Mouse (Mus musculus): ENCODE data around the gene Apba2. TPM values are rescaled to one million over a fixed set of nuclear protein-coding genes. Genes with fewer than 3 reads are reported as not detected.
A peak's percentile ranks its signal among the peaks of the same experiment; 100 is the strongest.

Apba2 gene
- polyA plus RNA-seq, 1 experiment from 2014 or later = 178 TPM

DNA sequence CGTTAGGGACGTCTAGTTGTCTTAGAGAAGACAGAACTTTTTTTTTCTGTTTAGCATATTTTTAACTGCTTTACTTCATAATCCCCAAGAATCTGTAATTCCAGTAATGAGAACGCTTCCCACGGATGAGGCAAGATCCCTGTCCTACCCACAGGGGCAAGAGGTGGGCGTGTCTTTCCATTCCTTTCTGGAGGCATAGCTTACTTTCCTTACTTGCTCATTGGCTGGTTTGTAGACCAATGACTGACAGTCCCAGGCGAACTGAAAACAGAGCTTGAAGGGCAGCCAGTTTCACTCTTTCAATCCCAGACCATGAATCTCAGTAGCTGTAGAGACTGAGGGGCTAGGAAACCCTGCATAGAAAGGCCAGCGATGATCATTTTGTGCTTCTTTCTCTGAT, 68.2 kb downstream of the Apba2 start:
- WGBS = 64% methylated on average over 7 of the region's 7 CpGs
- no peaks in the 10 kb centered on the region for H3K27me3 ChIP-seq (replicated peaks)
- no peak for ATAC-seq (ENCODE audit: low FRiP score)
- no peaks in the 10 kb centered on the region for H3K36me3 ChIP-seq
- peaks cover 30% of the 10 kb centered on the region for H3K4me1 ChIP-seq
- no peaks in the 10 kb centered on the region for H3K9me3 ChIP-seq (replicated peaks)
- no peak overlapping the region for H3K4me2 ChIP-seq
- H3K9ac ChIP-seq (replicated peaks) = no peak overlapping the region
- H3K27ac ChIP-seq (replicated peaks) = no peak overlapping the region
- H3K4me3 ChIP-seq (replicated peaks) = no peak overlapping the region

DNA sequence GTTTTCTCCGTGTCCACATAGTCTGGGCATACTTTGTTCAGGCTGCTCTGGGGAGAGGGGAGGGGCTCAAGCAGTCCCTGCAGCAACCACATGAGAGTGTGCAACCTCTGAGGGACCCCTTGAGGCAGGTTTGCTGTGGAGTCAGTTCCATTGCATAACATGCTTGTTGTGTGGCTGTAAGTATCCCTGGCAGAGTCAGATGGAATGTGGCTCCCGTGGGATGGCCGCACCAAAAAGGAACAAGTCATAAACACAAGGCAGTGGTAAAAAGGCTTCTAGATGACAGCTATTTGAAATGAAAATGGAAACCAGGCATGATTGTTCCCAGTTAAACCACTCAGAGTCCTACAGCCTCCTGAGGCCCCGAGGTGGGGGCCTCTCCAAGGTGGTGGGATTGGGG, 69.4 kb downstream of the Apba2 start:
- WGBS = 86% methylated on average over 4 of the region's 4 CpGs
- H3K9ac ChIP-seq (replicated peaks) = no peak overlapping the region
- H3K36me3 ChIP-seq = no peaks in the 10 kb centered on the region
- no peaks in the 10 kb centered on the region for H3K9me3 ChIP-seq (replicated peaks)
- H3K4me1 ChIP-seq = peaks cover 23% of the 10 kb centered on the region
- H3K27me3 ChIP-seq (replicated peaks) = no peaks in the 10 kb centered on the region
- ATAC-seq (ENCODE audit: low FRiP score) = no peak
- H3K4me2 ChIP-seq = no peak overlapping the region
- no peak overlapping the region for H3K27ac ChIP-seq (replicated peaks)
- H3K4me3 ChIP-seq (replicated peaks) = no peak overlapping the region

DNA sequence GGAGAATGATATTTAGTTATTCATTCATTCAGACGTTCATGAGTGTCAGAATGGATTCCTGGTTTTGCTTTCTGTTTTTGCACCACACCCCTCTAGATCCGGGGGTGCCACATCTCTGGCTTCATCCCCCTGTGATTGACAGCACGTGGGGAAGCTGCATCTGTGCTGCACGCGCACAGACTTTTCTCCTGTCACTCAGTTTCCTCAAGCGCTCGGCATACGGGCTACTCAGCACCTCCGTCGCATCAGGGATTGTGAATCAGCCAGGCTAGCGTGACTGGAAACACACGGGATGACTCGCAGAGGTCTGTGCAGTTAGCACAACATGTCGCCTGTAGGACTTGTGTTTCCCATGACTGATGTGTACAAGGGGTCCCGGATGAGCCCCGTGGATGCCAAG, 72.6 kb downstream of the Apba2 start:
- no peak overlapping the region for H3K27ac ChIP-seq (replicated peaks)
- H3K36me3 ChIP-seq = no peaks in the 10 kb centered on the region
- H3K9ac ChIP-seq (replicated peaks) = no peak overlapping the region
- H3K4me2 ChIP-seq = no peak overlapping the region
- ATAC-seq (ENCODE audit: low FRiP score) = no peak
- WGBS = 79% methylated on average over 16 of the region's 16 CpGs
- no peaks in the 10 kb centered on the region for H3K27me3 ChIP-seq (replicated peaks)
- H3K9me3 ChIP-seq (replicated peaks) = no peaks in the 10 kb centered on the region
- peaks cover 8% of the 10 kb centered on the region for H3K4me1 ChIP-seq
- no peak overlapping the region for H3K4me3 ChIP-seq (replicated peaks)

DNA sequence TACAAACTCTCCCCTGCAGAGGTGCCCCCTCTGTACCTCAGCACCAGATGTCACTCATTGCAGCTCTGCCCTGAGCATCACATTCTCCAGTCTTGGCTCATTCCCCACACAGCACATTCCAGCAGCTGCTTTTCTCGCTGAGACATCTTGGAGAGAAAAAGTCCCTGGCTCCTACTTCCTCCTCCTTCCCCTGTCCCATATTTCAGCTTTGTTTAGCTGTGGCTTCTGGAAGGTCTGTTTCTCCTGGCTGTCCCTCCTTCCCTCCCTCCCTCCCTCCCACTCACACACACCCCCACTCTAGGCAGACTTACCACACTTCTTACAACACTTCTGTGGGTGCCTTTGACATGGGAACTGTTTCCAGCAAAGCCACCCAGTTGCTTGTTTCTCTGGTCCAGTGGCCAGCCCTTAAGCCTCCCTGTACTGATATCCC, 75.0 kb downstream of the Apba2 start:
- Histone ChIP-seq H3K4me1 (peaks cover 25% of the 10 kb centered on the region), H3K4me3 (replicated peaks) (no peak overlapping the region), H3K27ac (replicated peaks) (no peak overlapping the region), H3K9ac (replicated peaks) (no peak overlapping the region), H3K9me3 (replicated peaks) (no peaks in the 10 kb centered on the region), H3K36me3 (no peaks in the 10 kb centered on the region), H3K27me3 (replicated peaks) (no peaks in the 10 kb centered on the region), H3K4me2 (no peak overlapping the region)
- 62% methylated on average over 1 of the region's 1 CpGs for WGBS
- no peak for ATAC-seq (ENCODE audit: low FRiP score)

DNA sequence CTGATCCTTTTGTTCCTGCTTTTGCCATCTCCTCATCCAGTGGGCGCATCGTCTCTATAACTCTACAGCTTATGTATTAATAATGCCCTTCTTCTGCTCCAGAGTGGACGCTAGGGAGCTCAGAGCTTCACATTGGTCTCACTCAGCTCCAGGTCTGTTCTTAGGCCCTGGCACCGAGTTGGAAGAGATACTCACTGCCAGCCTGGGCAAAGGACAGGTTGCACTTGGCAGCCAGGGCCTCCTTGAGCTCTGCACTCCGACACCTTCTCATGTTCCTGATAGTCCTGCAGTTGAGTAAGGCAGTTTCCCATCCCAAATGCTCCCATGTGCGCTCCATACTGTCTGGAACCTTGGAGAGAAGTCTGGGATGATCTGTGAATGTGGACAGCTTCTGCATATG, 76.7 kb downstream of the Apba2 start:
- Histone ChIP-seq H3K27me3 (replicated peaks) (no peaks in the 10 kb centered on the region), H3K9ac (replicated peaks) (no peak overlapping the region), H3K4me3 (replicated peaks) (no peak overlapping the region), H3K4me1 (peaks cover 34% of the 10 kb centered on the region), H3K27ac (replicated peaks) (no peak overlapping the region), H3K36me3 (no peaks in the 10 kb centered on the region), H3K9me3 (replicated peaks) (no peaks in the 10 kb centered on the region), H3K4me2 (no peak overlapping the region)
- ATAC-seq (ENCODE audit: low FRiP score) = no peak
- WGBS = 93% methylated on average over 6 of the region's 6 CpGs

DNA sequence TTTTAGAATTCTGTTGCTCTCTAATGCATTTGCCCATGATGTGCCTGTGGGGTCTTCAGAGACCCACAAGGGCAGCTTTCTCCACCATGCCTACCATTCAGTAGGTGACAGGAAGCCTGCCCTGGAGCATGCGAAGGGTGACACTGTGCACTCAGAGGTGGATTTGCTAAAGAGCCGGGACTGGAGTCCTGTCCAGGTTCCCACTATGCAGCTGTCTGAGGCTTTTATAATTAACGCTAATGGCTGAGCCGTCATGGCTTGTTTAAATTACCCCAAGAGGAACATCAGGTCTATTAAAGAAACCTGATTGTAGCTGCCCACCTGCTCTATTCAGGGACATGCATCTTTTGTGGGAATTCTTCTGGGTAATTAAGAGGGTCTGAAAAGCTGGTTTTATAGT, 78.4 kb downstream of the Apba2 start:
- ATAC-seq (ENCODE audit: low FRiP score) = peak; percentile 34
- H3K9me3 ChIP-seq (replicated peaks) = no peaks in the 10 kb centered on the region
- H3K36me3 ChIP-seq = no peaks in the 10 kb centered on the region
- no peak overlapping the region for H3K4me3 ChIP-seq (replicated peaks)
- H3K4me1 ChIP-seq = peaks cover 34% of the 10 kb centered on the region
- H3K9ac ChIP-seq (replicated peaks) = no peak overlapping the region
- peak overlapping the region; percentile 66 for H3K27ac ChIP-seq (replicated peaks)
- WGBS = 18% methylated on average over 4 of the region's 4 CpGs
- no peaks in the 10 kb centered on the region for H3K27me3 ChIP-seq (replicated peaks)
- H3K4me2 ChIP-seq = no peak overlapping the region

DNA sequence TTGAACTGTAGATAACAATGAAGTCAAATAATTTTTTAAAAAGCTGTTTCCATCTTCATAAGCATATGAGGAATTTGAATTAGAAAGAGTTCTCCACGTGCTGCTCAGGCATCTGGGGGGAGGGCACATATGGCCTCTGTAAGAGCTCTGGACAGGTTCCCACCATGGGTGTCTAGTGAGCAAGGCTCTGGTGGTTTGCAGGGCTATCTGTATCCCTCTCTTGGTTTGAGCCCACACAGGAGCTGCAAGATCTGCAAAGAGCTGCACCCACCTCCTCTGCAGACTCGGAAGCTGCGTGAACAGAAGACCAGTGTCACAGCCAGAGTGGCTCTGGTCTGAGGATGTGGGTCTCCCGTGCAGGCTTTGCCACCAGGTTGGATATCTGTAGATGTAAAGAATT, 78.8 kb downstream of the Apba2 start:
- H3K27me3 ChIP-seq (replicated peaks) = no peaks in the 10 kb centered on the region
- no peak overlapping the region for H3K4me2 ChIP-seq
- ATAC-seq (ENCODE audit: low FRiP score) = no peak
- peak overlapping the region; percentile 66 for H3K27ac ChIP-seq (replicated peaks)
- H3K9me3 ChIP-seq (replicated peaks) = no peaks in the 10 kb centered on the region
- peaks cover 34% of the 10 kb centered on the region for H3K4me1 ChIP-seq
- no peak overlapping the region for H3K4me3 ChIP-seq (replicated peaks)
- no peak overlapping the region for H3K9ac ChIP-seq (replicated peaks)
- WGBS = 44% methylated on average over 4 of the region's 4 CpGs
- no peaks in the 10 kb centered on the region for H3K36me3 ChIP-seq

DNA sequence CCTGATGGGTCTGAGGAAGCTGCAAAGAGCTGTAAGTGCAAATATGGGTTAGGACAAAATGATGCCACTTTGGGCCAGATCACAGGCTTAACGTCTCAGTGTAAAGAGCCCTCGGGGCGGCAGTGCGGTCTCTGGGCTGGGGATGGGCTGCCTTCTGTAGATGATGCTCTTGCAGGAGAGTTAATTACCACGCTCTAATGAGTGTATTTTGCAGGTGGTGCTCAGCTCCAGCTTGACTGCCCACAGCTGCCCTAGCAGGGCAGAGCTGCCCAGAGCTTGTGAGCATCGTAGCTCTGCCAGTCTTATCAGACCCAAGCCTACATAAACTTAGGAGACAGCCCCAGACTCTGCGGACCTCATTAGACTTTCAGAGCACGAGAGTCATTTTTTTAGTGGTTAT, 80.9 kb downstream of the Apba2 start:
- no peak overlapping the region for H3K9ac ChIP-seq (replicated peaks)
- 0 out of 2 replicates have a peak overlapping the region, but pooled peaks have one; percentile 23 for H3K27ac ChIP-seq (replicated peaks)
- no peaks in the 10 kb centered on the region for H3K36me3 ChIP-seq
- no peak for ATAC-seq (ENCODE audit: low FRiP score)
- H3K4me1 ChIP-seq = peaks cover 29% of the 10 kb centered on the region
- H3K9me3 ChIP-seq (replicated peaks) = no peaks in the 10 kb centered on the region
- WGBS = 50% methylated on average over 8 of the region's 8 CpGs
- H3K4me3 ChIP-seq (replicated peaks) = no peak overlapping the region
- no peaks in the 10 kb centered on the region for H3K27me3 ChIP-seq (replicated peaks)
- no peak overlapping the region for H3K4me2 ChIP-seq

DNA sequence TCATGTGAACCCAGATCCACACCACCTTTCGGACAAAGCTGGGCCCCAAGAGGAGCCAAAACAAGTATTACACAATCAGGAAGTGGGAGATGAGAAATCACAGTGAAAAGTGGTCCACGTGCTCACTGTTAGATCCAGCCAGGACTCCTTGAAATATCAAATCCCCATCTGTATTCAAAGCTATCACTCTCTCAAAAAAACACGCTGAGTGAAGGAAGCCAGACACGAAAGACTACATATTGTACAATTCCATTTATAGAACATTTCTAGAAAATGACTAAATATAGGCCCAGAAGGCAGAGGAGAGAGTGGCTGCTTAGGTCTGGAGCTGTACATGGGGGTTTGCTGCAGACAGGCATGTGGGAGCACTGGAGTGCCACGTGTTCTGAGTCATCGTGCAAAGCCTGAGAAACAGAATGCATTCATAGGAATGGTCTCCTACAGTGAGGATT, 82.2 kb downstream of the Apba2 start:
- H3K4me1 ChIP-seq = peaks cover 38% of the 10 kb centered on the region
- no peaks in the 10 kb centered on the region for H3K27me3 ChIP-seq (replicated peaks)
- H3K9me3 ChIP-seq (replicated peaks) = no peaks in the 10 kb centered on the region
- no peak overlapping the region for H3K27ac ChIP-seq (replicated peaks)
- ATAC-seq (ENCODE audit: low FRiP score) = no peak
- no peak overlapping the region for H3K4me2 ChIP-seq
- H3K9ac ChIP-seq (replicated peaks) = no peak overlapping the region
- no peaks in the 10 kb centered on the region for H3K36me3 ChIP-seq
- no peak overlapping the region for H3K4me3 ChIP-seq (replicated peaks)
- 86% methylated on average over 6 of the region's 6 CpGs for WGBS

DNA sequence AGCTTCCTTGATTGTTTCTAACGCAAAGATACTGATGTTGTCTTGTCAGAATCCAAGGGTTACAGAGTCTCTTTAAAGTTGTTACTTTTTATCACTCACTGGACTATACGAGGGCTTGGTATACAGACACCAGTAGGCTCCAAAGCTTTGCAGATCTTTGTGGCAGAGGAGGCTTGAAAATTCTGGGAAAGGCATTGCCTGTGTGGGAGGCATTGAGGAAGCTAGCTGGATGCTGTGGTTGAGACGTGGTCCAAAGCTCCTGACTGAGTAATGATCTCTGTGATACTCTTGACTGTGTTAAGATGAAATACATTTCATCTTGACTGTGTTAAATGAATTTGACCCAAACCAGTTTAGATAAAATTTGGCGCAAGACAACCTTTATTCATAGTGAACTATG, 84.6 kb downstream of the Apba2 start:
- Histone ChIP-seq H3K27ac (replicated peaks) (no peak overlapping the region), H3K9me3 (replicated peaks) (no peaks in the 10 kb centered on the region), H3K4me2 (no peak overlapping the region), H3K36me3 (no peaks in the 10 kb centered on the region), H3K4me1 (peaks cover 26% of the 10 kb centered on the region), H3K27me3 (replicated peaks) (no peaks in the 10 kb centered on the region), H3K9ac (replicated peaks) (no peak overlapping the region), H3K4me3 (replicated peaks) (no peak overlapping the region)
- ATAC-seq (ENCODE audit: low FRiP score) = no peak
- 88% methylated on average over 4 of the region's 4 CpGs for WGBS

DNA sequence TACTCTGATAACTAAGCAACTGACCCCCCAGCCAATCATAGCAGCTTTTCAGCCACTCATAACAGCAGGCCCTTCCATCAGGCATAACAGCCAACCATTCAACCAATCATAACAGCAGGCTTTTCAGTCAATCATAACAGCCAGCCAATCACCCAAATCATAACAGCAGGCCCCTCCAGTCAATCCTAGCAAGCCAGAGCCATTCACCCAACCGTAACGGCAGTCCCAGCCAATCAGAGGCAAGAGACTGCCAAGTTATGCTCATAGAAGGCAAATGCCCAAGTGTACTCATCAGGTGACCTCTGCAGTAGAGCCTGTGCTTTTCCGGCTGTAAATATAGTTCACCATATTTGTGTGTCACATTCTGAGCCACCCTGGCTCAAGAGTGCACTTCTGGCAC, 85.1 kb downstream of the Apba2 start:
- no peak overlapping the region for H3K9ac ChIP-seq (replicated peaks)
- peaks cover 25% of the 10 kb centered on the region for H3K4me1 ChIP-seq
- ATAC-seq (ENCODE audit: low FRiP score) = no peak
- no peak overlapping the region for H3K4me3 ChIP-seq (replicated peaks)
- H3K36me3 ChIP-seq = no peaks in the 10 kb centered on the region
- WGBS = 87% methylated on average over 3 of the region's 3 CpGs
- no peaks in the 10 kb centered on the region for H3K9me3 ChIP-seq (replicated peaks)
- no peak overlapping the region for H3K27ac ChIP-seq (replicated peaks)
- H3K4me2 ChIP-seq = no peak overlapping the region
- no peaks in the 10 kb centered on the region for H3K27me3 ChIP-seq (replicated peaks)

DNA sequence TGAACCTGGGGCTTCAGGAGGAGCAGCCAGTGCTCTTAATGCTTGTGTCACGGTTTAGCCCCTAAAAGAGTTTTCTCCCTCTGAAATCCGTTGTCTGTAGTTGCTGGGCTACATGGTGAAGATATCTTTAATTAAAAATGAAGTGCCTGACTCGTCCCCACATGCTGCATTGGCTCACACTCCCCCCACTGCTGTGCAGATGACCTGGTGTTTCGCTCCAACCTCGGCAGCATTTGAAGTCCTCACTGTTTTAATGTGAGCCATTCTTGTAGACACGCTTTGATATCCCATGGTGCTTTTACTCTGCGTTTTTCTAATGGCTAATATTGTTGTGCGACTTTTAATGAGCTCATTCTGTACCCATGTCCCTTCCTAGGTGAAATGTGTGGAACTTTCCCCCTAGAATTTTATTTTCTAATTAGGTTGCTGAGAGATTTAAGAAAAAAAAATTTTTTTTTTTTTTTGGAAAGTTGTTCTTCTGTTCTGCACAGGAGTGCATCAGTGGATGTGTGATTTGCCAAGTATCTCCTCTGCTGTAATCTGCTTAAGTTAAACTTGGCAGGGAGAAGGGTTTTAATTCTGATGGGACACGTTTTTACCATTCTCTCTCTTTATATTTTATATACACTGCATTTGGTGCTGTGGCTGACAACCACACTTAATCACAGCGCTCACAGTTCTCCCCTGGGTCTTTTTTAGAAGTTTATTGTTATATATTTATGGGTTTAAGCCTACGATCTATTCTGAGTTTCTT, 87.3 kb downstream of the Apba2 start:
- 33% methylated on average over 11 of the region's 11 CpGs for WGBS
- Histone ChIP-seq H3K36me3 (no peaks in the 10 kb centered on the region), H3K27ac (replicated peaks) (no peak overlapping the region), H3K4me1 (peaks cover 17% of the 10 kb centered on the region), H3K27me3 (replicated peaks) (no peaks in the 10 kb centered on the region), H3K4me3 (replicated peaks) (no peak overlapping the region), H3K9ac (replicated peaks) (no peak overlapping the region), H3K4me2 (no peak overlapping the region), H3K9me3 (replicated peaks) (no peaks in the 10 kb centered on the region)
- peak; percentile 9; the same call in 1 of the 2 replicates for ATAC-seq (ENCODE audit: low FRiP score)

Data from neural tube, embryonic 15.5 days (tissue).